Mouse (Mus musculus) G1E (cell line): ENCODE measurements around the gene Ttc7. TPM values are rescaled to one million over a fixed set of nuclear protein-coding genes. Genes with fewer than 3 reads are reported as not detected.

Source experiments
- ATAC-seq: 2 replicates; pipeline ENCODE4 v1.8.0; 2016; ENCODE audit warnings: mild to moderate bottlenecking; ENCODE audit not compliant: insufficient number of reproducible peaks, poor library complexity, low FRiP score, severe bottlenecking; ENCODE audit errors: extremely low read depth
- DNase-seq: peaks from one replicate; pipeline ENCODE4 v3.0.0; 2012; ENCODE audit warnings: low spot score
- H3K27me3 ChIP-seq: 2 replicates; pipeline ENCODE4 v1.6.1; 2012; ENCODE audit warnings: mild to moderate bottlenecking, low read length, inconsistent platforms; ENCODE audit not compliant: insufficient read depth
- H3K36me3 ChIP-seq: replicated peaks from 2 replicates; pipeline ENCODE3; 2012; ENCODE audit warnings: mild to moderate bottlenecking, inconsistent platforms
- H3K4me1 ChIP-seq: 2 replicates; pipeline ENCODE4 v1.6.1; 2012; ENCODE audit warnings: low read depth, low read length, inconsistent platforms, mixed read lengths; ENCODE audit not compliant: insufficient read depth
- H3K4me3 ChIP-seq: 2 replicates; pipeline ENCODE4 v1.5.1; 2012; ENCODE audit warnings: low read depth, mild to moderate bottlenecking, inconsistent platforms, low read length, moderate library complexity, mixed read lengths
- H3K9me3 ChIP-seq: replicated peaks from 2 replicates; pipeline ENCODE4 v1.6.1; 2012; ENCODE audit warnings: inconsistent platforms
- CTCF ChIP-seq: IDR thresholded peaks from 2 replicates; pipeline ENCODE4 v1.5.1; 2012; ENCODE audit warnings: low read depth, low read length, inconsistent platforms, mixed read lengths
- GATA1 ChIP-seq: IDR thresholded peaks from 2 replicates; pipeline ENCODE4 v1.6.1; 2012; ENCODE audit warnings: borderline replicate concordance, low read length, inconsistent platforms, mixed read lengths
- GATA2 ChIP-seq: IDR thresholded peaks from 2 replicates; pipeline ENCODE4 v1.6.1; 2012; ENCODE audit warnings: low read depth, low read length, inconsistent platforms, borderline replicate concordance
- POLR2AphosphoS5 ChIP-seq: IDR thresholded peaks from 2 replicates; pipeline ENCODE4 v1.6.1; 2012; ENCODE audit warnings: low read depth, low read length, inconsistent platforms; ENCODE audit not compliant: insufficient replicate concordance
- TAL1 ChIP-seq: conservative IDR thresholded peaks from 2 replicates; pipeline ENCODE4 v1.6.1; 2012; ENCODE audit warnings: low read depth, low read length, inconsistent platforms, mixed read lengths
- polyA plus RNA-seq: library from polyadenylated mRNA; stranded (reverse); fragments of >175 nt; gene quantifications from 2 replicates; pipeline ENCODE4 v1.2.3, GENCODE M21; 2012
- total RNA-seq, 2 experiments: library from RNA; stranded (forward) in 1 of 2; stranded (reverse) in 1 of 2; fragments of 200-1000 nt in 1 of 2; fragments of >200 nt in 1 of 2; fragmentation: Nextera tagmentation in 1 of 2; gene quantifications; 2 replicates each; pipeline ENCODE4 v1.2.3; 2014 to 2017

Ttc7 gene
- total and polyA plus RNA-seq, 3 experiments: 19.6 to 43.5 (median 34.8) TPM

DNA sequence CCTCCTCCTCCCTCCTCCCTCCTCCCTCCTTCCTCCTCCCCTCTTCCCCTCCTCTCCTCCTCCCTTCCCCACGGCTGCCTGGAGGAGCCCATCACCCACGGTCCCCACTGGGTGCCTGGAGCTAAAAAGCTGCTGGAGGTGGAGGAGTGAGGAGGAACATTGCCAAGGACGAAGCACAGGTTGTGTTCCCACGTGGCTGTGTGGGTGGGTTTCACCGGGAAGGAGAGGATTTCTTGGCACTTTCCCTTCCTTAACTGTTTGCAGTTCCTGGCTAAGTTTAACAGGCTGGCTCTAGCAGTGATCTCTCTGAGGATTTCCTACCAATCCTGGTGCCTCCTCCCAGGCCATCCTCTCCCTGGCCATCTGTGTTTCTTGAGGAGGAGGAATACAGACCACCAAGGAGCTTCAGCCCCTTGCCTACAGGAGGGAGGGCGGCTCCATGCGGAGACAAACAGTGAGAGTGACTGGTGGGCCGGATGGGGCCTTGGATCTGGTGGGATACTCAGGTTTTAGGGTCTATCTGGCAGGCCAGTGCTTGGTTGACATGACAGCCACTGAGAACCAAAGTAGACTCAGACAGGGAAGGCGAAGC is 45.6 kb downstream of the Ttc7 start:
- Histone ChIP-seq H3K9me3 (no peaks in the 10 kb centered on the region), H3K4me1 (peaks cover 13% of the 10 kb centered on the region), H3K27me3 (no peaks in the 10 kb centered on the region), H3K36me3 (peaks cover 98% of the 10 kb centered on the region), H3K4me3 (no peak overlapping the region)
- TF ChIP-seq GATA1 (no peak), GATA2 (no peak), TAL1 (no peak), CTCF (no peak), POLR2AphosphoS5 (no peak)
- no peak for DNase-seq
- ATAC-seq: no peak

DNA sequence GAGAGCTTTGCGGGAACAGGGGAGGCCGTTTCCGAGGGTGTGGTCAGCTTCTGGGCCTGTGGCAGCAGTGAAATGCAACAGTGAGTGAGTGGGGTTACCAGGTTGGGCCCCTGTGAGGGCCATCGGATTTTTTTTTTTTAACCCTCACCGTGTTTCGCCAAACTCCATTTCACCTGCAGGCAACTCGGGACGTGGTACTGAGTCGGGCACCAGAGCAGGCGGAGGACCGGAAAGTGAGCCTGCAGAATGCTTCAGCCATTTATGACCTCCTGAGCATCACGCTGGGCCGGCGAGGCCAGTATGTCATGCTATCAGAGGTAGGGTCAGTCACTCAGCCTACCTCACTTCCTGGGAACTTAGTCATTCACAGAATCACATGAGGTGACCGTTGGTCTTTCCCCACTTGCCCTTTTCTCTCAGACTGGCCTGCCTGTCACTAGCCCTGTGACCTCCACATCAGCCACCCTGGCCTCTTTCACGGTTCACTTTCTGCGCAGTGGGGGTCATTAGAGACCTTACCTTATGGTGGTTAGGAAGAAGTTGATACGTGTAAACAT is 46.5 kb downstream of the Ttc7 start:
- Histone ChIP-seq H3K4me3 (no peak overlapping the region), H3K4me1 (peaks cover 13% of the 10 kb centered on the region), H3K9me3 (no peaks in the 10 kb centered on the region), H3K27me3 (no peaks in the 10 kb centered on the region), H3K36me3 (peaks cover 98% of the 10 kb centered on the region)
- DNase-seq (no peak), ATAC-seq (no peak)
- TF ChIP-seq CTCF (no peak), GATA2 (no peak), TAL1 (no peak), GATA1 (no peak), POLR2AphosphoS5 (no peak)

DNA sequence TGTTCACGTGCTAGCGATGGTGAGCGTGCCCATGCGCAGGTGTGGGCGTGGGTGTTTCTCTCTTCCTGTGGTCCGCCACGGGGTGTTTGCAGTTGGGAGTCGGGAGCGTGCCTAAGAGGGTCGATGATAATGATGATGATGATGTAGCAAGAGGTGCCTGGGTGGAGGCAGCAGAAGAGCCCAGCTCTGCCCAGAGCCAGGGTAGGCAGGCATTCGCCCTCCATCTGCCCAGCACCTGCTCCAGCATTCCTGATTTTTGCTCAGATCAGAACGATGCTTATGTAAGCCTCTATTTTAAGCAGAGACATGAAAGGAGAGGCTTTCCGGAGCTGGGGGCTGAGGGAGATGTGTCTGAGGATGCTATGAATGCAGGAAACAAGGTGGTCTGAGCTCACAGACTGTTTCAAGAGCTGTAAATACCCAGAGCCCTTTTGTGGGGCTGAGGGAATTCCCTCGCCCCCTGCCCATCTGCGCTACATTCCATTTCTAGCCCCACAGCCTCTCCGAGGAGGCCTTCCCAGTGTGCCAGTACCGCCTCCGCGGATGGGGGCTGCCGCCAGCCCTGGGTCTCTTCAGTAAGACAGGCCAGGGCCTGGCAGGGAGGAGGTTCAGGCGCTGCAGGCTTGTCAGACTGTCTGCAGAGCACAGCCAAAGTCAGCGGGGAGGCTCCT is 47.7 kb downstream of the Ttc7 start:
- Histone ChIP-seq H3K9me3 (no peaks in the 10 kb centered on the region), H3K4me1 (peaks cover 13% of the 10 kb centered on the region), H3K4me3 (no peak overlapping the region), H3K36me3 (peaks cover 98% of the 10 kb centered on the region), H3K27me3 (no peaks in the 10 kb centered on the region)
- TF ChIP-seq TAL1 (no peak), POLR2AphosphoS5 (no peak), CTCF (no peak), GATA1 (no peak)
- DNase-seq (no peak), ATAC-seq (no peak)

DNA sequence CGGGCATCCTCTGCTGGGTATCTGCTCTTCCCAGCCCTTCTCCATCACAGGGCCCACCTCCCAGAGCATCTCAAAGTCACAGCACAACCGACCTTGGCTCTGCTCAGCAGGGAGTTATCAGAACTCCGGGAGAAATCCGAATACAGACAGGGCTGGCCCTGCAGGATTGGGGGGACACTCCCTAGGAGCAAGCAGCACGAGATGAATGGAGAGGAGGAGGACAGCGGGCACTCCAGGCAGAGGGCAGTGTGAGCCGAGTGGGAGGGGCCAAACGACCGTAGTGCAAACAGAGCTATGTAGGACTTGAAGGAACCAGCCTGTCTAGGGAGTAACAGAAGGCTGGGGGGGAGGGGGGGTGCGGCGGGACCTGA is 48.2 kb downstream of the Ttc7 start:
- Histone ChIP-seq H3K4me1 (peaks cover 13% of the 10 kb centered on the region), H3K36me3 (peaks cover 98% of the 10 kb centered on the region), H3K27me3 (no peaks in the 10 kb centered on the region), H3K4me3 (no peak overlapping the region), H3K9me3 (no peaks in the 10 kb centered on the region)
- TF ChIP-seq CTCF: no peak
- no peak for TF ChIP-seq TAL1
- TF ChIP-seq GATA1: no peak
- TF ChIP-seq GATA2: no peak
- TF ChIP-seq POLR2AphosphoS5: no peak
- no peak for DNase-seq
- ATAC-seq: no peak

DNA sequence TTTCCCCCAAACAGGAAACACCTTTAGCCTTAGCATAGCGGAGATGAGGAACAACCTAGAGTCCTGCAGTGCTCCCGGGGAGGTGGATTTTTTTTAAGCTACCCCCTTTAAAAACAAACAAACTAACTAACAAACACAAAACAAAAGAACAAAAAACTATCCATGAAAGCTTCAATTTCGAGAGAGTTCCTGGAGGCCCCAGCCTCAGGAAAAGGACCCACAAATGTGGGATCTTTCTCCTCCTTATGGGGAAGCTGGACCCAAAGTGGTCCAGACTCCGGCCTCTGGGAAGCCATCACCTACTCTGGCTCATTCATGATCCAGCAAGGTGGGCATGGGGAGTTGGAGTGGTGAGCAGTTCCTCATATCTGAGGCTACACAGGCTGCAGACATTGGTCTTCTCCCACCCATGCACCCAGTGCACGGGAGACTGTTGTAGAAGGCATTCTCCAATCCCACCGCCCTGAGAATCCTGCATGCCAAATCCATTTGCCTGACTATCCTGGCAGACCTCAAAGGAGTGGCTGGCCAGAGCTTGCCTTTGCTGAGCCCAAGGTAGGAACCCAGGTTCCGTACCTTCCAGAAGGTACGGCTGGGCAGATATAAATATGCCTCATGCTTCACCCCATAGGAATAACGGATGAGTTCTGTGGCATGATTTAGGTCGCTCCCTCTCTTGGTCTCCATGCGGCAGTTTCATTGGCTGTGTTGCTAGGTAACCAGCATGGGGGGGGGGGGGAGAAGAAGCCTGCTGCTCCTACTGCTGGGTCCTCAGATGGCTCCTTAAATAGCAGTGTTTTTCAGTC is 48.9 kb downstream of the Ttc7 start:
- Histone ChIP-seq H3K9me3 (no peaks in the 10 kb centered on the region), H3K36me3 (peaks cover 98% of the 10 kb centered on the region), H3K4me3 (no peak overlapping the region), H3K27me3 (no peaks in the 10 kb centered on the region), H3K4me1 (peaks cover 8% of the 10 kb centered on the region)
- ATAC-seq (no peak), DNase-seq (no peak)
- TF ChIP-seq GATA2: no peak

DNA sequence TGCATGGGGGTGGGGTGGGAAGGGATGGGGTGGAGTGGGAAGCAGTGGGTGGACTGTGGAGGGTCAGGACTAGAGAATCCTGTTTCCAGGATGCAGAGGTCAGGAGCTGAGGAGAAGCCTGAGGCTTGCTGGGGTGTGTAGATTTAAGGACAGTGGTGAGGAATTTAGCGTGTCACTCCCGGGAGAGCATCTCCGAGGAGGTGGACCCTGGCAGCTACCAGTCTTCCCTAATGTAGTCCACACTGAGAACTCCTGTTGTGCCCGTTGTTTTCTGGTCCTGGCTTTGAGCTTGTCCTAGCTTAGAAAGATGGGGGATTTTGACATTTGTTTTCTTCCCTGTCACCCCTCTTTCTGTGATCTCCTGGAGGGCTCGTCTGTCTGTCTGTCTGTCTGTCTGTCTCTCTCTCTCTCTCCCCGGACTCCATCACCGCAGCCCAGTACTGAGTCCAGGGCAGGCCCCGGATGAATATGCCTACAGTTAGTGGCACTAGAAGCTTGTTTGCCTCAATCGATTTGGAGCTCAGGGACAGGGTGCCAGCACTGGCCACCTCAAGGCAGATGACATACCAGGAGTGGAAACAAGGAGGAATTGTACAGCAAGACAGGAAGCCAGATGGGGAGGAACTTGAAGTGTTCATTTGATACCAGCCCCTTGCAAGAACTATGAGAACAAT is 49.6 kb downstream of the Ttc7 start:
- DNase-seq (no peak), ATAC-seq (no peak)
- peaks cover under 1% of the 10 kb centered on the region; the same call in 1 of the 2 replicates for H3K4me1 ChIP-seq
- H3K27me3 ChIP-seq: no peaks in the 10 kb centered on the region
- TF ChIP-seq GATA1 (no peak), GATA2 (no peak), POLR2AphosphoS5 (no peak), CTCF (no peak), TAL1 (no peak)
- H3K36me3 ChIP-seq: peaks cover 98% of the 10 kb centered on the region
- H3K9me3 ChIP-seq: no peaks in the 10 kb centered on the region
- no peak overlapping the region for H3K4me3 ChIP-seq
